Comparison of ENCODE assay signal across 8 mouse cellular contexts in genomic region chr4:151043281-151043680, GRCm38 (mm10). TPM values are rescaled to one million over a fixed set of nuclear protein-coding genes. Genes with fewer than 3 reads are reported as not detected.
DNase-seq lines count a peak whose midpoint lies in the region; ATAC-seq and TF ChIP-seq lines count a peak whose summit lies in the region.

No protein-coding gene starts in this region.

- peaks cover 3% of the 10 kb centered on the region for H3K36me3 ChIP-seq in testis, adult 2 months (ENCODE audit: control insufficient read depth, insufficient read depth, low read length)
- H3K36me3 ChIP-seq in forebrain, embryonic 16.5 days (ENCODE audit: control insufficient read depth, insufficient read depth): peaks cover 4% of the 10 kb centered on the region
- no peaks in the 10 kb centered on the region; the same call in 1 of the 2 replicates for H3K36me3 ChIP-seq in intestine, embryonic 15.5 days
- peaks cover 11% of the 10 kb centered on the region for H3K36me3 ChIP-seq in liver, embryonic 15.5 days (replicated peaks)

- no peak for TF ChIP-seq POLR2A in testis, adult 2 months (IDR thresholded peaks at IDR 0.05; ENCODE audit: control insufficient read depth, low read depth, low read length)
- no peak for TF ChIP-seq POLR2A in olfactory bulb, adult 2 months (IDR thresholded peaks at IDR 0.05; ENCODE audit: insufficient read depth, low read depth, low read length)

- H3K27ac ChIP-seq in testis, adult 2 months (ENCODE audit: control insufficient read depth, insufficient read depth, low read depth, low read length): 0 out of 2 replicates have a peak overlapping the region, but pooled peaks have one; percentile 87
- H3K27ac ChIP-seq in forebrain, embryonic 16.5 days (ENCODE audit: low read length): no peak overlapping the region
- no peak overlapping the region for H3K27ac ChIP-seq in intestine, embryonic 15.5 days
- no peak overlapping the region for H3K27ac ChIP-seq in liver, embryonic 15.5 days (replicated peaks)
- H3K27ac ChIP-seq in olfactory bulb, adult 2 months (ENCODE audit: insufficient read depth, low read depth, low read length): 0 out of 2 replicates have a peak overlapping the region, but pooled peaks have one; percentile 2

- no peaks in the 10 kb centered on the region for H3K9me3 ChIP-seq in forebrain, embryonic 16.5 days (ENCODE audit: control insufficient read depth, low read length)
- H3K9me3 ChIP-seq in intestine, embryonic 15.5 days: no peaks in the 10 kb centered on the region
- no peaks in the 10 kb centered on the region for H3K9me3 ChIP-seq in liver, embryonic 15.5 days (replicated peaks)

- H3K27me3 ChIP-seq in testis, adult 2 months (ENCODE audit: control insufficient read depth, insufficient read depth, low read length): no peaks in the 10 kb centered on the region
- peaks cover 7% of the 10 kb centered on the region for H3K27me3 ChIP-seq in forebrain, embryonic 16.5 days (replicated peaks; ENCODE audit: control insufficient read depth, insufficient read depth, low read length)
- H3K27me3 ChIP-seq in intestine, embryonic 15.5 days (replicated peaks): no peaks in the 10 kb centered on the region
- H3K27me3 ChIP-seq in liver, embryonic 15.5 days: no peaks in the 10 kb centered on the region

- no peak for DNase-seq in testis, postnatal 10 days (ENCODE audit: low spot score)
- DNase-seq in ovary, adult 18-20 months (ENCODE audit: low spot score): no peak
- DNase-seq in T-cell, adult 2 months (ENCODE audit: low spot score): no peak

- no peak overlapping the region for H3K9ac ChIP-seq in forebrain, embryonic 16.5 days (replicated peaks; ENCODE audit: low read depth, low read length)
- H3K9ac ChIP-seq in intestine, embryonic 15.5 days: no peak overlapping the region
- H3K9ac ChIP-seq in liver, embryonic 15.5 days: 0 out of 2 replicates have a peak overlapping the region, but pooled peaks have one; percentile 67

- H3K4me2 ChIP-seq in forebrain, embryonic 16.5 days (ENCODE audit: low read length): peak overlapping the region; percentile 98
- H3K4me2 ChIP-seq in intestine, embryonic 15.5 days (replicated peaks): peak overlapping the region; percentile 100
- peak overlapping the region; percentile 97 for H3K4me2 ChIP-seq in liver, embryonic 15.5 days

- 35% methylated on average over 5 of the region's 5 CpGs for WGBS in forebrain, embryonic 16.5 days
- WGBS in intestine, embryonic 15.5 days: 46% methylated on average over 5 of the region's 5 CpGs
- WGBS in liver, embryonic 15.5 days (ENCODE audit: insufficient replicate concordance): 57% methylated on average over 5 of the region's 5 CpGs
- 8% methylated on average over 5 of the region's 5 CpGs for WGBS in olfactory bulb, adult 2 months

- no peak for TF ChIP-seq CTCF in testis, adult 2 months (IDR thresholded peaks at IDR 0.05; ENCODE audit: control insufficient read depth, insufficient read depth, insufficient replicate concordance, low read depth, low read length)
- TF ChIP-seq CTCF in olfactory bulb, adult 2 months (IDR thresholded peaks at IDR 0.05; ENCODE audit: insufficient read depth, low read depth, low read length): no peak

- no peak overlapping the region for H3K4me3 ChIP-seq in testis, adult 2 months (ENCODE audit: control insufficient read depth, low read depth, low read length)
- no peak overlapping the region for H3K4me3 ChIP-seq in forebrain, embryonic 16.5 days (replicated peaks; ENCODE audit: low read length)
- H3K4me3 ChIP-seq in intestine, embryonic 15.5 days (replicated peaks): peak overlapping the region; percentile 58
- peak overlapping the region; percentile 69 for H3K4me3 ChIP-seq in liver, embryonic 15.5 days (replicated peaks)
- H3K4me3 ChIP-seq in olfactory bulb, adult 2 months (ENCODE audit: insufficient read depth, low read depth, low read length): peak overlapping the region; percentile 28; the same call in 1 of the 2 replicates

- ATAC-seq in forebrain, embryonic 16.5 days: no peak
- ATAC-seq in intestine, embryonic 15.5 days: no peak
- no peak for ATAC-seq in liver, embryonic 15.5 days (ENCODE audit: insufficient read depth)

- peaks cover 10% of the 10 kb centered on the region for H3K4me1 ChIP-seq in testis, adult 2 months (ENCODE audit: control insufficient read depth, insufficient read depth, low read length)
- peaks cover 12% of the 10 kb centered on the region for H3K4me1 ChIP-seq in forebrain, embryonic 16.5 days (replicated peaks; ENCODE audit: control insufficient read depth, insufficient read depth, low read length)
- H3K4me1 ChIP-seq in intestine, embryonic 15.5 days (replicated peaks): peaks cover 10% of the 10 kb centered on the region; the same call in 1 of the 2 replicates
- peaks cover 25% of the 10 kb centered on the region for H3K4me1 ChIP-seq in liver, embryonic 15.5 days (replicated peaks)
- H3K4me1 ChIP-seq in olfactory bulb, adult 2 months (ENCODE audit: control insufficient read depth, insufficient read depth, low read length): peaks cover 11% of the 10 kb centered on the region

RNA-seq across cellular contexts. Expression of gene Per3, which starts 1.2 kb away (rescaled TPM):
- 5.7 and 6.5 TPM in 2 replicates for polyA plus RNA-seq in testis, adult 2 months (2012; rRNA removed)
- polyA plus RNA-seq in forebrain, embryonic 16.5 days (2015; fragmentation: Nextera tagmentation; extraction: Ambion mirVana): 3.2 and 4.1 TPM in 2 replicates
- 3.7 and 4.1 TPM in 2 replicates for polyA plus RNA-seq in intestine, embryonic 15.5 days (2015; fragmentation: Nextera tagmentation; extraction: Ambion mirVana)
- 2.7 and 2.9 TPM in 2 replicates for polyA plus RNA-seq in liver, embryonic 15.5 days (2015; fragmentation: Nextera tagmentation; extraction: Ambion mirVana)
- polyA plus RNA-seq in olfactory bulb, adult 2 months (2012; ENCODE audit: insufficient read depth, insufficient read length, low replicate concordance, missing spikeins): not detected in 2 replicates

RNA-seq across cellular contexts. Expression of gene Vamp3, which starts 14.5 kb away (rescaled TPM):
- 39.9 and 47.1 TPM in 2 replicates for polyA plus RNA-seq in testis, adult 2 months (2012; rRNA removed)
- polyA plus RNA-seq in forebrain, embryonic 16.5 days (2015; fragmentation: Nextera tagmentation; extraction: Ambion mirVana): 62.7 and 72.2 TPM in 2 replicates
- 120 and 126 TPM in 2 replicates for polyA plus RNA-seq in intestine, embryonic 15.5 days (2015; fragmentation: Nextera tagmentation; extraction: Ambion mirVana)
- polyA plus RNA-seq in liver, embryonic 15.5 days (2015; fragmentation: Nextera tagmentation; extraction: Ambion mirVana): 34.1 and 35.1 TPM in 2 replicates
- not detected in 2 replicates for polyA plus RNA-seq in olfactory bulb, adult 2 months (2012; ENCODE audit: insufficient read depth, insufficient read length, low replicate concordance, missing spikeins)

RNA-seq across cellular contexts. Expression of gene Gm13090, which starts 46.1 kb away (rescaled TPM):
- not detected in 2 replicates for polyA plus RNA-seq in testis, adult 2 months (2012; rRNA removed)
- polyA plus RNA-seq in forebrain, embryonic 16.5 days (2015; fragmentation: Nextera tagmentation; extraction: Ambion mirVana): 0.39 TPM in 1 of 2 replicates, not detected in the other
- not detected in 2 replicates for polyA plus RNA-seq in intestine, embryonic 15.5 days (2015; fragmentation: Nextera tagmentation; extraction: Ambion mirVana)
- not detected in 2 replicates for polyA plus RNA-seq in liver, embryonic 15.5 days (2015; fragmentation: Nextera tagmentation; extraction: Ambion mirVana)
- not detected in 2 replicates for polyA plus RNA-seq in olfactory bulb, adult 2 months (2012; ENCODE audit: insufficient read depth, insufficient read length, low replicate concordance, missing spikeins)

RNA-seq across cellular contexts. Expression of gene Uts2, which starts 46.4 kb away (rescaled TPM):
- not detected in 2 replicates for polyA plus RNA-seq in testis, adult 2 months (2012; rRNA removed)
- not detected in 2 replicates for polyA plus RNA-seq in forebrain, embryonic 16.5 days (2015; fragmentation: Nextera tagmentation; extraction: Ambion mirVana)
- not detected in 2 replicates for polyA plus RNA-seq in intestine, embryonic 15.5 days (2015; fragmentation: Nextera tagmentation; extraction: Ambion mirVana)
- not detected in 2 replicates for polyA plus RNA-seq in liver, embryonic 15.5 days (2015; fragmentation: Nextera tagmentation; extraction: Ambion mirVana)
- not detected in 2 replicates for polyA plus RNA-seq in olfactory bulb, adult 2 months (2012; ENCODE audit: insufficient read depth, insufficient read length, low replicate concordance, missing spikeins)

Comparison
In these comparisons a context has a peak if more than half of its experiments do, and no peak if none do; other contexts are left out.
1. H3K27ac ChIP-seq: peak in testis, adult 2 months (single experiment) and olfactory bulb, adult 2 months (single experiment); none in forebrain, embryonic 16.5 days (single experiment), intestine, embryonic 15.5 days (single experiment) and liver, embryonic 15.5 days (single experiment).
2. H3K4me3 ChIP-seq: peak in intestine, embryonic 15.5 days (single experiment), liver, embryonic 15.5 days (single experiment) and olfactory bulb, adult 2 months (single experiment); none in testis, adult 2 months (single experiment) and forebrain, embryonic 16.5 days (single experiment).
3. Peak in every context shown above with its lines, with median percentiles within 50 percentile points of each other: H3K4me2 ChIP-seq.